Mouse (Mus musculus) kidney, postnatal 10 days (tissue): ENCODE data around the gene Zbp1.
A peak's percentile ranks its signal among the peaks of the same experiment; 100 is the strongest.

ENCODE experiments used
- DNase-seq: peaks from one replicate; pipeline ENCODE4 v3.0.0; 2021; ENCODE audit warnings: mixed read lengths

Zbp1 gene

DNA sequence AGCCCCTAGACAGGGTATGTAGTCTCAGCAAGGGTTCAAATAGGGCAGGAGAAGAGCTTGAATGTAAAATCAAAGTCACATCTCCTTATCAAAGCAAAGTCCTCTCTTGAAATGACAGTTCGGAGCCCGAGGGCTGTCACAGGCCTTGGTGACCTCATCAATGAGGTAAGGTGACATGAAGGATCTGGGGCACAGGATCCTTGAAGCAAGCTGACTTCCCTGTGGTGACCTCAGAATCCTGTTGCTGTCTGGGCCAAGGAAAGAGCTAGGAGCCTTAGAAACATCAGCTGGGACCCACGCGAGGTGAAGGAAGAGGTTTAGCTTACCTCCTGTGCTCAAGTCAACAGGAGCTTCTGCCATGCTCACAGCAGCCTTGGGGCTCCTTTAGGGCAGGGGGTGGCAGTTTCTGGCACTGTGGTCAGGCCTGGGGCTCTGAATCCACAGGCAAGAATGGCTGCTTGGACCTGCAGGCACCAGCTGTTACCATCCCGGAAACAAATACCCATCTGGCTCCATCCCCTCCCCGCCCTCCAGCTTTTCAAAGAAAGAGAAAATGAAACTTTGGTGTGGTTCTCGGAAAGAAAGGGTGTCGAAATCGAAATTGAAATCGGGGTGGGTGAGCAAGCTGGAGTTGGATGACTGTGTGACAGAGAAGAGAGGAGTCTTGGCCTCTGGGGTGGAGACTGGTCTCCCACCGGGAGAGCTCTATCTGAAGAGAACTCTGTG lies at the start of gene Zbp1:
TSS of gene Zbp1 (minus strand) at position 508 of the 726 bp plus-strand sequence.
- DNase-seq = peak; percentile 5

DNA sequence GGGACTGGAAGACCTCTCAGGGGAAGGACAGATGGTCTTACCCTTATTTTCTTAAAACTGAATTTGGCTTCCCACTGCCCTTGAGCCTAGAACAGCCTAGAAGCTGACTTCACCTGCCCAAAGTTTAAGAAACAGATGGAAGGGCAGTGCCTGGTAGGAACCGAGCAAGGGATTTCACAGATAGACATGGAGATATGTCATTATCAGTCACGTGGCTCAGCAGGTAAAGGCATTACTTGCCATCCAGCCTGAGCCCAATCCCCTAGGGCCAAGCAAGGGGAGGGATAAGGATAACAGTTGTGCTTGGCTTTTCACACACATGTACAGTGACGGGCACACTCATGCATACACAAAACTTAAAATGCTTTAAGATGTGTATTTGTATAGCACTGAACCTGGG lies 48.8 kb upstream of the Zbp1 start:
- DNase-seq = no peak

DNA sequence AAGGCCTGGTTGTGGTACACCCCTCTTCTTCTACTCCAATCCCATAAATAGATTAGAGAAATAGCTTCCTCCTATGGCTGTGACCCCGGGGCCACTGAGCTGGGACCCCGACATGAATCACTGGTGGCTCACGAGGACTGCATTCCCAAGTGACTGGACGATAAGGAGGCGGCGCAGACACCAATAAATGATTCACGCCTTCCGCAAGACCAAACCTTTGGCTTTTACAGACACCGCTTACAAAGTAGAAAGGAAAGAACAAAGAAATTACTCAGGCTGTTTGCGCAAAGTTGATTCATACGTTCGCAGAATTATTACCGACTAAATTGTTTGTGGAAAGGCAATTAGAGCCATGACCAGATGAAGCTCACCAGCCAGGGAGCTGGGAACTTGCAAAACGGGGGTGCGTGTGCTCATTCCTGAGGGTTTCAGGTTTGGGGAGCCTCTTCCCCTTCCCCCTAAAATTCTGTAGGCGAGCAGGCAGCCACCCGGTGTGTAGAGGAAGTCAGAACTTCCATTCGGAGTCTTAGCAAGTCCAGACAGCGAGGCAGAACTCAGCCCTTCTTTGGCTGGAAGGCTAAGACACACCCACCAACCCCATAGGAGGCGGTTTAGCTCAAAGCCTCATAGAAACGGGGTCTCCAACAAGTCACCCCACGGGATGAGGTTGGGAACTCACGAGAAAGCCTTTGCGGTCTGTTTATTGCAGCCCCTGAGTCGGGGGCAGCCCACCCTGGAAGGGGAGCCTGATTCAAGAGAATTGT lies 47.8 kb upstream of the Zbp1 start:
- no peak for DNase-seq

DNA sequence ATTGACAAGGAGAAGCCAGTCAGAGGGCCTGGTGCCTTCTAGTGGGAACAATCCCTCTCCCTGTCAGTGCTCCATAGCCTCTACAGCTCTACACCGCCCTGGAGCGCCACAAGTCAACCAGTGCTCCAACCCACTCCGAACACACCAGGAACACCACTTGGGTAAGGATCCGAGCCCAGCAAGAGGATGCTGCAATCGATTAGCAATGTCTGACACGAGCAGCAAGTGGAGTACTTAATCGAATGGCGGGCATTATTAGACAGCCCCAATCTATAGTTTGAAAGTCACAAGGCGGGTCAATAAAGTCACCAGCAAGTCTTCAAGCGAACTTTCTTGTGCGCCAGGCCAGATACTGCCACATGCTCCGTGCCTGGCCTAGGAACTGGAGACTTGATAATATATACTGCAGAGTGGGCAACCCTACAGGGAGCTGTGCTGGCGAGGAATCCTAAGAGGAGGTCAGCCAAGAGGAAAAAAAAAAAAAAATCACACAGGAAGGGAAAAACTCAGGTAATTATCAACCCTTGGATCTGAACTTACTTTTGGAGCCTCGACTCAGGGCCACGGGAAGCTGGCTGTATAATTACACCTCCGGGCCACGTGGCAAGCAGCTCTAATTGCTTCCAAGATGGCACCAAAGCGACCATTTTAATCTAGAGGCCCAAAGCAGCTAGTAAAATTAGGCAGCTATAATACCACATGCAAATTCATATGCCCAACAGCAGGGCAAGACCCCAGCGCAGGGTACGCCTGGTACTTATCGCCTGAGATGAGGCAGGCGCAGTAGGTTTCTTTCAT lies 46.9 kb upstream of the Zbp1 start:
- DNase-seq = no peak

DNA sequence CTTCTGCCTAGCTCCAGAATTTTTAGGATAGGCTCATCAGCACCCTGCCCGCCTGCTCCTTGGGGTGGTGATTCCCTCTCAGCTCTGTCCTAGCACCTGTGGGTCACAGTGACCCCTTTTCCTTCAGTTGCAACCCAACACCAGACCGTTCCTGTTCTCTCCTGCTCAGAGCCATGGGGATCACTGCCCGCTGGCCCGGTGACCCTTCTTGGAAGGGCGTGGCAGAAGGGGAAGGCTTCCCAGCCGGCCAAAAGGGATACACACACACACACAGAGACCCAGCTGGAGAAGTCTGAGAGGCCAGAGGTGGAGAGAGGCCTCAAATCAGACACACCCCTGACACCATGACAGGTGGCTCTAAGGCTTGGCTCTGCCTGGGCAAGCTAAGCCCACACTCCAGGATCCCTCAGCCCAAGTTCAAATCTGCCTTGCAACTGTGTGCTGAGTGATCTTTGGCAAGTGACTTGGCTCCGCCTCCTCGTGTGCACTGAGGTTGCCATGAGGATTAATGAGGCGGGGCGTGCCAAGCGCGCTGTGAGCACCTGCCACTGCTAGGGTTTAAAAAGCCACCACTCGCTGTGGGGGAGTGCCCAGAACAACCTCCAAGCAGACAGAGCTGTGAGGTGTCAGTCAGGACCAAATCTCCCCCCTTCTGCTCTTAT lies 45.9 kb upstream of the Zbp1 start:
- DNase-seq = peak; percentile 81

DNA sequence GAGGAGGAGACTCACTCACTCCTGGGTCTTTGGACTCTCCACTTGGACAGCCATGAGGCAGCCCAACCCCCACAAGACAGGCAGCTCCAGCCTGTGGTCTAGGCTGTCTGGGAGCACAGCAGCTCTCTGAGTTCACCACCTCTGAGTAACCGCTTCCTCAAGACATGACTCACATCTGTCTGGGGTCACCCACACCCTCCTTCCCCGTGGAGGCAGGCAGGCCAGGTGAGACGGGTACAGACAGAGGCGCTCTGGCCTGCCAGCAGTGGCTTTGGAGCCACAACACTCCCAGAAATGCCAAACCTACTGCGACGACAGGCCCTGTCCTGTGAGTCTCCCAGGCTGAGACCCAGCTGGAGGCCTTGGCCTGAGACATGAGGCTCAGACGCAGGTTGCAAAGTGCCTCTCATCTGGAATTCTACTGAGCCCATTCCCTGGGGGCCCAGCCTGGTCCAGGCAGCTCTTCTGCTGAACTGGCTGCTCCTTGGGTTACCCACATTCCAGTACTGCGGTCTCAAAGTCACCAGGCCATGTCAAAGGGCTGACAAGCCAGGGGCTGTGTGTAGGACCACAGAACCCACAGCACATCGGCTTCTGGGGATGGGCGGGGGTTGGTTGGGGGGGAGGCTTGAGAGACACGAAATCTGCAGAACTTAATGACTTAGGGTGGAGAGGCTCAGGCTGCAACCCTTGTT lies 45.1 kb upstream of the Zbp1 start:
- peak; percentile 77 for DNase-seq

DNA sequence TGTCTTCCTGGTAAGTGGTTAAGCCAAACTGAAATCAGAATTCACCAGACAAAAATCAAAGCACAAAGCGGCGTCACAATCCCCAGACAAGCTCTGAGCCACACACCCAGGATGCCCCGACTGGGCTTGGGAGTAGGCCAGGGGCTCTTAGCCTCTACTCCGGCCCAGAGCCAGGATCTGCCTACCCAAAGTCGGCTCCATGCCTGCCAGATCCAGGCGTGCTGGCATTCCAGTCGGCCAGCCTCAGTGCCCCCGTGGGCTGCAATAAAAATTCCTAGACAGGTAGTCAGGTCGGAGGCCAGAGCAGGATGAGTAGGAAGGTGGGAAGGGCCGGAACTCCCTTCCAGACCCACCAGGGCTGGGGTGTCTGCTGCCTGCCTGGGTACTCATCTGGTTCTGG lies 42.8 kb upstream of the Zbp1 start:
- DNase-seq = peak; percentile 66

DNA sequence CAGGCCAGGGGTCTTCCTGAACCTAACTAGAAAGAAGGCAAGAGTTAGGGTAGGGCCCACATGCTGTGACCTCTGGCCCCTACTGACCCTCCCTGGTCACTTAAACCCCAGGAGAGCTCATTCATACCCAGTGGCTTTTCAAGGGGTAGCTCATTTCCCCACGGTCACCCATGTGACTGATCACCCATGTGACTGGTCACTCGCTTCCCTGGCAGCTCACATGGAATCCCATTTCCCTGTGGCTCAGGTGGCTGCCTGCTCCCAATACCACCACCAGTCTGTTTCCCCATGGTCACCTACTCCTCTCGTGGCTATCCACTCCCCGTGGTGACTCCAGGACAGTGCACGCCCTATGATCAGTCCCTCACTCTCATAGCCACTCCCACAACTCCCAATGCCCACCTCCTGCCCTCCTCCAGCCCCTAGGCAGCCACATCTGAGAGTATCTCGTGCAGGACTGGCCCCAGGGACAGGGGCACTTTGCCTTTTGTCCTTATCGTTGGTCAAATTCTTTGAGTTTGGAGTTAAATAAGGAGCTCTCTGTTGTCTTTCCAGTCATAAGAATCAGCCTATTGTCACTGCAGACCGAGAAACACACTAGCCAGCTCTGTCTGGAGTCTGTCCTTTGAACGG lies 39.9 kb upstream of the Zbp1 start:
- DNase-seq = no peak

DNA sequence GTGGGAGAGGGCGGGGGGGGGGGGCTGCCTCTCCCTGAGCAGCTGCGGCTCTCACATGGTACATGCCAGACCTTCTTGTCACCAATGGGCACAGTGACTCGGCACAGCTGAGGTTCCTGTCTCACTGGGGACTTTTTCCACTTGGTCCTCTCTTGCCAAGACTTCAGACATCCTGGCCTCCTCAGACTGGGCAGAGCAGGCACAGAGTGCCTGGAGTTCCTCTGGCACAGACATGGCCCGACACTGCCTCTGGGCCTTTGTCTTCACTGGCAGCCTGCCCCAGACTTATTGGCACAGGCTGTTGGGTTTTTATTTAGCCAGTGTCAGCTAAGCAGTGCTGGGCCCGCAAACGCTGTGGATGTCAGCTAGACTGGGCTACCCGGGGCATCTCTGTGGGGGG lies 38.9 kb upstream of the Zbp1 start:
- peak; percentile 84 for DNase-seq

DNA sequence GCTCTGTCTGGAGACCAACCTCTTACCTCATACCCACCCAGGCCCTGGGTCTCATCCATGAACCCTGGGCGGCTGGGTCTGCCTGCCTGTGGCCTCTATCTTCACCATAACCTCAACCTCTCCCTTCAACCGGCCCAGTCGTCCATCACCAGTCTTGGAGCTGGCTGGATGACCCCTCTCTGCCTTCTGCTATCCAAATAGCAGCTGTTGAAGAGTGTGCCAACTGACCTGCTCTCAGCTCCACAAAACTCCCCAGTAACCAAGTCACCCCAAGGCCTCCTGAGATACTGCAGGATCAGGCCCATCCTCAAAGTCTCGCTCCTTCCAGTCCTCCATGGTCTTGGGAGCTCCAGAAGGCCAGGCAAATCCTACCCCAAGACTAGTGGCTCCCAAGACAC lies 37.8 kb upstream of the Zbp1 start:
- no peak for DNase-seq

DNA sequence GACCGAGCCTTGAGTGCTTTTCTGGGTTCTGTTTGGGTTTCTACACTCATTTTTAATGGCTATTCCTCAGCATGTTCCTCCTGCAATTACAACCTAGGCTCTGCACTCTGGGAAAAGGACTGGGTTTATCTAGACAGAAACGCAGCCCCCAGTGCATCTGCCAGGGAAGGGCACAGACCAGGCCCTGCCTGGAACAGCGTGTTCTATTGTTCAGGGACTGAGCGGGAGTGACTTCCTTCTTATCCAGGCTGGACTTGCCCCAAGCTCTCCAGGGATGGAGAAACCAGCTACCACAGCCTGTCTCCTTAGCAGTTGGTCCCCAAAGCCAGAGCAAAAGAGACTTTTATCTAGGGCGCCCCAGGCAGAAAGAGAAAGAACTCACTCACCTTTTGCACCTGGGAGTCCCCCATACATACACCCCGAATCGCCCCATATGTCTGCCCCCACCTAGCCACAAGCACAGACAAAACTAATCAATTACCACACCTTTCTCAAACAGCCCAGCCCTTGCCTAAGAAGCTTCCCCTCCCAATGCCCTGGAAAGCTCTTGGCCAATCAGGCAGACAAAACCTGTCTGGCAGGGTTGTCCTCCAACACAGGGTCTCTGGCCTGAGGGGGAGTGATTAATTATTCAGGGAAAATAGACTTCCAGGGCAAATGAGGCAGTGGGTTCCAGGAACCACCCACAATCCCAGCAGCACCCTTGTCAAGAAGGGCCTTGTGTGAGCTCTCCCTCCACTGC lies 37.3 kb upstream of the Zbp1 start:
- no peak for DNase-seq

DNA sequence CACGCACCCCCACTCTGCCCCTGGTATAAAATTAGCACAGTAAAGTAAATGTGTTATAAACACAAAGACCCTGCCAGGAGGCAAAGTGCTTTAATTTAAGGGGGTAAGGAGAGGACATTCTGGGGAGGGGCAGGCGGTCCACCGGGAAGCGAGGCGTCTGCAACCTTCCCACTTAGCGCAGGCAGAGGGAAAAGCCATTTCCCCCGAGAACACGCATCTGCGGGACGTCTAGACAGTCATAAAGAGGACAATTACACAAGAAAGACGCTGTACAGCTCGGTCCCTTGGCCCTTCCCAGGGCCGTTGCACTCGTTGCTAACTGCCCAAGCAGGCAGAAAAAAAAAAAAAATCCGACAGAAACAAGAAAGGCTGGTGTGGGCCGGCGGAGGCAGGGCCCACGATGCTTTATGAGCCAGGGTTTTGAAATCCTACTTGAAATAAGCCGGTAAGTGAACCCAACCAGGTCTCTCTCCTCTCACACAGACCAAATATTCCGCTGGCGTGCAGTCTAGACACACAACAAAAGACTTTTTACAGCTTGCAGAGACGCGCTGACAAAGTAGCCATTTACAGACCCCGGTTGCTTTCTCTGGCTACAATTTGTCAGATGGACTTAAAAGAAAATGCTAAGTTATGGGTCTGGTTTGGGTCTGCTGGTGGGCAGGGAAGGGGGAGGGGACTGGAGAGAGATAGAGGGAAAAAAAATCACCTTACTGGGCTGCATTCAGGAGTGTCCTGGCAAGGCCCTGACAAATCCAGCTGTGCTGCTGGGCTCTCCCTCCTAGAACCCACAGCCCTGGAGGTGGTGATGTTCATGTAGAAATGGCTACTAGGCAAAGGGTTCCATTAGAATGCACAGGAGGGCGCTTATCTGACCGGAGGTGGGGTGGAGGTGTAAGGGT lies 35.3 kb upstream of the Zbp1 start:
- DNase-seq = peak; percentile 69

DNA sequence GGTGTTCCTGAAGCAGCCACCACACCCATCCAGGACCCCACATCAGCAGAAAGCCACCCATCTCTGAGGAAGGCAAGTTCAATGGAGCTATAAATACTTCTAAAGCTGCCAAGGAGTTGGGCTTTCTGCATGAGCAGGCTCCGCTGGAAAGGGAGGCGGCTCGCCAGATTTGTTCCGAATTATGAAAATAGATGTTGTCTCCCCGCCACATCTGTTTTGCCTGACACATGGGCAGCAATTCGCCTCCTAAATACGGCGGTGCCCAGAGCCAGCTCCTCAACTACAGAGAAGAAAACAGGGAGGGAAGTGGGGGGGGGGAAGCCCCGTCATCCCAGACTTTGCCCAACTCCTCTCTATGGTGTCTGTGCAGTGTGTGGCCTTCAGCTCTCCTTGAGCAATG lies 33.0 kb upstream of the Zbp1 start:
- peak; percentile 60 for DNase-seq

DNA sequence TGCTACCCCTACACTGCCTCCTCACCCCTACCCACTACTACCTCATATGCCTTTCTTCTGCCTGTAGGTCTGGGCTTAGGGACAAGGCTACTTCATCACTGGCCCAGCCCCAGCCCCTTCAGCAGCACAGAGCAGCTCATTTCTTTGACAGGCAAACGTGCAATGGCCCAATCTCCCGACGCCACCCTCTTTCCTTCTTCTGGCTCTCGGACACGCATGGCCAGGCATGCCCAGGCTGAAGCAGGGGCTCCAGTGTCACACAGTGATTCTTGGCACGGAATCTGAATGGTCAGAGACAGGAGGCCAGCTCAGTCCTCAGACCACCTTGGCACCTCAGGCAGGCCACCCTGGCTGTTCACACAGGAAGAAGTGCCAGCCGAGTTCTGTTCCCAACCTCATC lies 32.4 kb upstream of the Zbp1 start:
- peak; percentile 58 for DNase-seq

DNA sequence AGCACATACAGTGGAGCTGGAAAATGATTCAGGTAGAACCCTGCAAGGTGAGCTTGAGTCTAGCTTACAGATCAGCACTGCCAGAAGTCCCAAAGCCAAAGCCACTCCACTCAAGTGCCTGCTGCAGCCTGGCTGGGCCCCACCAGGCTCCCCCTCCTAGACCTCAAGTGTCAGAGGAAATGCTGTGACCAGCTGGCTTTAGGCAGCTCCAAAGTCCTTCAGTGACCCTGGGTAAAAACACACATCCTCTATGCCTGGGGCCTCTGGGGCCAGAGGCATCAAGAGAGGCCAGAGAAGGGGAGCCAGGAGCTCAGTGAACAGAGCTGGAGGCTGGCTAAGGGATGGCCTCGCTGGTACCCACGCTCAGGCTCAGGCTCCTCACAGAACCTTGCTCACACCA lies 31.7 kb upstream of the Zbp1 start:
- DNase-seq = peak; percentile 55

DNA sequence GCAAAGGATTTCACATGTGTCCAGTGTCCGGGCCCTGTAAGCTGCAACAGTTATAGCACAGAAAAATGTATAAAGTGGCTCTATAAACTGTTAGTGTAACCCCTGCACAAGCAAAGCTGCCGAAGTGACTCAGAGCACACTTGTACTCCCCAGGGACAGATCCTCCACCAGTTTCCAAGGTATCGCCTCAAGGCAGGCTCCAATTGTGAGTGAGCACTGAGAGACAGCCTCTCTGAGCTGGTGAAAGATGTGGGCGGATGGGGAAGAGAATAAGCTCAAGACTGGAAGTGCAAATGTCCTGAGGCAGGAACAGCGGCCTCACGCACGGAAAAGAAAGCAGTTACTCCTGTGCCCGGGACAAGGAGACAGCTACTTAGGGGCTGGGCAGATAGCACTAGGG lies 31.2 kb upstream of the Zbp1 start:
- no peak for DNase-seq

DNA sequence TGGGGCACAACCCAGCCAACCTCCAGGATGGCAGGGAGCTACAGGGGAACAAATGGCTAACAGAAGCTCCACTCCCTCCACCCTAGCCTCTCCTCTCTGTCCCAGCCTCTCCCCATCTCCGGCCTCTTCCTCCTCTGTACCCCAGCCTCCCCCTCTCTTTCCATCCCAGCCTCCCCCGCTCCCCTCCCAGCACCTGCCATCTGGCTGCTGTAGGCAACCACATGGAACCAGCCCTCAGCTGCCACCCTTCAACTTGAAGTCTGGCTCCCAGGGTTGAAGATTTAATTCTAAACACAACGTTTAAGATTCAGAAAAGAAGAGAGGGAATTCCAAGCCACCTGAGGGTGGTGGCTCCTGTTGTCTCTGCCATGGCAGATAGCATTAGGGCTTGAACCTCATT lies 30.7 kb upstream of the Zbp1 start:
- no peak for DNase-seq

DNA sequence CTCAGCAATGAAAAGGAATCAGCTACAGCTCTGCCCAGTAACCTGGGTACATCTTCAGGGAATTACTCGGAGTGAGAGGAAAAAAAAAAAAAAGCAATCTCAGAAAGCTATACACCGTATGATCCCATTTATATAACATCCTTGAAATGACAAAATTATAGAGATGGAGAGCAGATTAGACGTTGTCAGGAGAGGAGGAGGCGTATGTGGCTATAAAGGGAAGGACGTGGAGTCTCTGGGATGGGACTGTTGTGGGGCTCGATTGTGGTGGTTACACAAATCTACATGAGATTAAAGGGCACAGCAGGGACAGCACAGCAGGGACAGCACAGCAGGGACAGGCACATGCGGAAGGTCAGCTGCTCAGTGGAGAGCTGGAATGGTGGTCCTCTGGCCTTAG lies 30.1 kb upstream of the Zbp1 start:
- no peak for DNase-seq

DNA sequence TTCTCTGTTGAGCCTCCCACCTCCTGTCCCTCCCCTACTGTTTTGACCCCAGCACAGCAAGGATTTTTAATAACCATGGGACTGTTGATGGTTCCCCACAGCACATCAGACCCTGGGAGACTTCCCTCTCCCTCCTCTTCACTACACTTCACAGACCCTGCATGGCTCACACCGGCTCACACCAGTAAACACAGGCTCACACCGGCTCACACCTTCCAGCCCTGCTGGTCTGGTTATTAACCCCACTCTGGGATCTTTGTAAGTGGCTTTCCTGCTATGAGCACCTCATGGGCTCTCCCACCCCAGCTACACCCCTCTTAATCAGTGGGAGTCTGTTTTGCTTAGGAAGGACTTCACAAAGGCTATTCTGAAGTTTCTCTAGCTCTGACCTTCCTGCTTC lies 29.2 kb upstream of the Zbp1 start:
- peak; percentile 75 for DNase-seq

DNA sequence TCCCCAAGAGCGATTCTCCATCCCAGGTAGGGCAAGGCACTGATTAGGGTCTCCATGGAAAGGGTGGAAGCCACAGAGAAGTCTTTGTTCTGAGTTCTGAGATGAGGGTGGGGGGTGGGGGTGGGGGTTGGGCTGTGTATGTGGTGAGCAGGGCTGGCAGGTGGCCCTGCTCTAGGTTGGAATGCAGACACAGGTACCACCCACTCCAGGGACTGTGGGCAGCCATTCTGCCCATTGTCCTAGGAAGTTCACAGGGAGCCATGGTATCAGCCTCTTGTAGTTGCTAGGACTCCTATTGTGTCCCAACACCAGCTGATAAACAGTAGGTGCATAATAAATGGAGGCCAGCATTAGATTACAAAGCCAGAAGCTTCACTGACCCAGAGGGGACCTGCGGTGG lies 28.5 kb upstream of the Zbp1 start:
- no peak for DNase-seq
